Mouse (Mus musculus) spleen, adult 18-20 months (tissue): ENCODE measurements around the gene Sprr4.
"Not testable (repeated sequence)": the region's sequence is repeated elsewhere in the genome, so short reads cannot be mapped to it uniquely, and the experiment has no call there.

ENCODE experiments used
- DNase-seq, 2 experiments: peaks; one replicate each; pipeline ENCODE4 v3.0.0; 2022; ENCODE audit warnings: mixed read lengths in 2 of 2

Sprr4 gene

GRCm38 (mm10) chr3:92500393-92500792 lies at the start of gene Sprr4:
Gene Sprr4, minus strand, starts transcription at chr3:92500493.
- no peak for DNase-seq

- no peak for DNase-seq
Observed at GRCm38 (mm10) chr3:92534411-92534810, 34.1 kb upstream of the Sprr4 start, which contains the start of gene 2310046K23Rik. Gene 2310046K23Rik, minus strand, starts transcription at chr3:92534511.

- DNase-seq, result no peak
Observed at GRCm38 (mm10) chr3:92512325-92512724, 12.0 kb upstream of the Sprr4 start.

- DNase-seq, result no peak
Observed at GRCm38 (mm10) chr3:92510786-92511185, 10.5 kb upstream of the Sprr4 start.

- DNase-seq, result no peak
Observed at GRCm38 (mm10) chr3:92508185-92508584, 7.9 kb upstream of the Sprr4 start.

- DNase-seq, result no peak
Observed at GRCm38 (mm10) chr3:92503528-92503927, 3.2 kb upstream of the Sprr4 start.

GRCm38 (mm10) chr3:92490262-92490661 lies 10.0 kb downstream of the Sprr4 start:
- DNase-seq, result not testable (repeated sequence)

GRCm38 (mm10) chr3:92486307-92486706 lies 14.0 kb downstream of the Sprr4 start:
- DNase-seq, result no peak

- DNase-seq, result no peak
Observed at GRCm38 (mm10) chr3:92485863-92486262, 14.4 kb downstream of the Sprr4 start, which contains the start of gene Sprr1a. Gene Sprr1a, minus strand, starts transcription at chr3:92485895.

- not testable (repeated sequence) for DNase-seq
Observed at GRCm38 (mm10) chr3:92481249-92481648, 19.0 kb downstream of the Sprr4 start.

GRCm38 (mm10) chr3:92470111-92470510 lies 30.2 kb downstream of the Sprr4 start:
- DNase-seq, result no peak

- DNase-seq, result no peak
Observed at GRCm38 (mm10) chr3:92467424-92467823, 32.9 kb downstream of the Sprr4 start.

- no peak for DNase-seq
Observed at GRCm38 (mm10) chr3:92466576-92466975, 33.7 kb downstream of the Sprr4 start.

GRCm38 (mm10) chr3:92458620-92459019 lies 41.7 kb downstream of the Sprr4 start, which contains the start of gene Sprr3:
Gene Sprr3, minus strand, starts transcription at chr3:92458720.
- DNase-seq, result no peak

GRCm38 (mm10) chr3:92455151-92455550 lies 45.1 kb downstream of the Sprr4 start:
- no peak for DNase-seq
